Mouse (Mus musculus): ENCODE results near the gene Kremen1.

Kremen1 gene

DNA sequence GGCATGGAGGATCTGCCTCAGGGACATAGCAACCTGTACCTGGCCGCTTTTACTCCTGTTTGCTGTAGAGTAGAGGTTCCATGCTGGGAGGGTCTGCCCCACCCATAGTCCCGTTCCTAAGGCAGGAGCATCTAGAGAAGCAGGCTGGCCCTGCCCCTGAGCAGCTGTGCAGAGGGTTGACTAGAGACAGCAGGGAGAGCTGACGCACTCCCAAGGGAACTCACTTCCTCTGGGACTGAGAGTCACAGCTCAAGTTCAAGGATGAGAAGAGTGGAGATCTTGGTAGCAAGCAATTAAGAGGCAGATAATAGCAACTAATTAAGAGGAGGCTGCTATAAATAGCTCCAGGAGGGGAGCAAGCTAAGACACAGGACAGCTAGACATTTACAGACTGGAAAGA is 88.5 kb downstream of the Kremen1 start:
- no peak for DNase-seq (ENCODE audit: low read depth, low spot score)

DNA sequence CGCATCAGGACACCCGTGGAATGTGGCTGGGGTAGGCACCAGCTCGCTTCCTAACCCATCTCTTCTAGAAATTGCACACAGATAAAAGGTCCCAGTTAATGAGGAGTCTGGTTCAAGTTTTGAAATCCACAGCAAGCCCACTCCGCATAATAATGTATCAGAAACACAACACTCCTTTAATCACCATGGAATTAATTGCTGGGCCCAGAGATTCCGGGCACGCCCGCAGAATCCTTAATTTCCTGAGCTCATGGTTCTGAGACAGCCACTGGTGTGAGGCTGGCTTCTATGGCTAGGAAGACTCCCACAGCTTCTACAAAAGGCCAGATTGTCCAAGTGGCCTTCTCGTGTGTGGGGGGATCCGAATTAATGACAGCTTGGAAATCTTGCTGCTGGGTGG is 94.0 kb downstream of the Kremen1 start:
- DNase-seq (ENCODE audit: low read depth, low spot score): no peak

DNA sequence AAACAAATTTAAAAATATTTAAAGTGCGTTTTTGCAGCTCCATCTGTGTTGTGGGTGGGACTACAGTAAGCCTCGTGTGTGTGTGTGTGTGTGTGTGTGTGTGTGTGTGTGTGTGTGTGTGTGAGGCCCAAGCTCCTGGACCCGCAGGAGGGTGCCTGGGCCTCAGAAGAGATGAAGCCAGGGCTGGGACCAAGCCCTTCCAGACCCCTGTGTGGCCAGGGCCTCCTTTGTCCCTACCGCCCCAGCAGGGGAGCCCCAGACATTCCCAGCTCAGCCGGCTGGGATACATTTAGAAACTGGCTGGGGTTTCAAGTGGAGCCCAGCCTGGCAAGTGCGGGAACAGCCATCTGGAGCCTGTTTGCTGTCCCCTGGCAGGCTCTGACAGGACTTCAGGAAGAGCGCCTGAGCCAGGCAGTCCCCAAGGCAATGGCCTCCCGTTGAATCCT is 95.9 kb downstream of the Kremen1 start:
- no peak for DNase-seq (ENCODE audit: low read depth, low spot score)

DNA sequence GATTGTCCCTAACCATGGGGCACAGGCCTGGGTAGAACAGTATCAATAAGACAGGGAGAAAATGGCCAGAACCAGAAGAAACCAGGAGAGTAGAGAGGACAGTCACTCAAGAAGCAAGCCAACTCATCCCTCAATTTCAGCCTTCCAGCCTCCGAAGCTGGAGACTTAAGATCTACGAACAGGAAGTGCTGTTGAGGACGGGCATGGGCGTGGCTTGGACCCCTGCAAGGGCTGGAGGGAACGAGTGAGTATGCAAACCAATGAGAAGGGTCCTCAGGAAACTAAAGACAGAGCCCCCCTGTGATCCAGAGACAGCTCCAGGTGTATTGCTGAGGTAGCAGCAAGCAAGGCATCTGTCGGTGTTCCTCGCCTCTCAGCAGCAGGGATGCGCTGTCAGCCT is 97.0 kb downstream of the Kremen1 start:
- no peak for DNase-seq (ENCODE audit: low read depth, low spot score)

DNA sequence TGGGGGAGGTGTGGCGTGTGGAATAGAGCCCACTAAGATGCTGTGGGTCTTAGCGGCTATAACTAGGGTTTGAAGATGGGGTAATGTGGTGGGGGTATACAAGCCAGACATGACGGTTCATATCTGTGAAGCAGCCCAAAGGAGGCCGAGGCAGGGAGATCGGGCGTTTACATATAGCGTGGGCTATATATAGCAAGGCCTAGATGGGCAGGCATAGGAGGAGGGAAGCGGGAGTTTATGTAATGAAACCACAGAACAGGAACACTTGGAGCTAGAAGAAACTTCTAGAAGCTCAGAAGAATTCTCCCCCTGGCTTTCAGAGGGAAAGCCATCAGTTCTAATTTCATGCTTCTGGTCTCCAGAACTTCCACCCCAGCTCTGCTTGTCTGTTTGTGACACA is 97.9 kb downstream of the Kremen1 start:
- no peak for DNase-seq (ENCODE audit: low read depth, low spot score)

DNA sequence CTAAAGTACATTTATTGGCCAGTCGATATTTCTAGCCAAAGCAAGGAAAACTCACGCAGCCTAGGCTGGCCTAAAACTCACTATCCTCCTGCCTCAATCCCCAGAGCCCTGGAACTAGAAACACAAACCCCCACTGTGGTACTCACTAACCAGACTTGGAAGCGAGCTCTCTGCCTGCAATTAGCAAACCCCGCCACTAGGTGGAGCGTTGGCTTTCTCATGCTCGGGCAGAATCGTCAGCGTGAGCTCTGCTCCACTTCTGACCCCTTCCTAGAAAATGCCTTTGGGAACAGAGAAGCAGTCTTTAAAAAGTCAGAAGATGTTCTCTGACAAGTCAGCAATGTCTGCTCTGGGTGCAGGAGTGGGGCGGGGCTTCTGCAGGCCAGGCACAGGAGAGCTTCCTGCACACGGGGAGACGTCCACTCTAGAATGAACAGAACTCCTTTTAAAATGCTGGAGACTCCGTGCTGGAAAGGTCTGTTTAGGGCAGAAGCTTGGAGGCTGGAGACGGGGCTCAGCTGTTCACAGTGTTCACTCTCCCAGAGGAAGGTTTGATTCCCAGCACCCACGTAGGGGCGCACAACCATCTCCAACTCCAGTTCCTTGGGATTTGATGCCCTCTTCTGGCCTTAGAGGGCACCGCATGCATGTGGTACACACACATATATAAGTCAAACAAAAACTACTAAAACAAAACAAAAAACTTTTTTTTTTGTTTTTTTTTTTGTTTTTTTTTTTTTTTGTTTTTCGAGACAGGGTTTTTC is 100.5 kb downstream of the Kremen1 start:
- peak; percentile 81 for DNase-seq (ENCODE audit: low read depth, low spot score)

DNA sequence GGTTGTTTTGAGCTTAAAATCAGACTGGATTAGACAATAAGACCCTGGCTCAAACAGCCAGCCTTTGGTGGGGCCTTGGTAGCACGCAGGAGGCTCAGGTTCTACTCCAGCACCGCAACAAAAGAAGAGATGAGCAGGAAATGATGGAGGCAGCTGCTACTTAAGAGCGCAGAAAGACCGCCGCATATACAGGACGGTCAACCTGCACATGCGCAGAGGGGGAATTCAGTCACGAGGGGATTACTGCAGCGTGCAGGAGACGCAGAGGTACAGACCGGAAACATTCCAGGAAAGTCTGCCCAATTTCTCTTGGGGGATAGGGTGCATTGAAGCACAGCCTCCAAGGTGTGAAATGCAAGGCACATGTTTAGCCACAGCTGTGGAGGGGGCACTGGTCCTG is 103.3 kb downstream of the Kremen1 start:
- no peak for DNase-seq (ENCODE audit: low read depth, low spot score)

DNA sequence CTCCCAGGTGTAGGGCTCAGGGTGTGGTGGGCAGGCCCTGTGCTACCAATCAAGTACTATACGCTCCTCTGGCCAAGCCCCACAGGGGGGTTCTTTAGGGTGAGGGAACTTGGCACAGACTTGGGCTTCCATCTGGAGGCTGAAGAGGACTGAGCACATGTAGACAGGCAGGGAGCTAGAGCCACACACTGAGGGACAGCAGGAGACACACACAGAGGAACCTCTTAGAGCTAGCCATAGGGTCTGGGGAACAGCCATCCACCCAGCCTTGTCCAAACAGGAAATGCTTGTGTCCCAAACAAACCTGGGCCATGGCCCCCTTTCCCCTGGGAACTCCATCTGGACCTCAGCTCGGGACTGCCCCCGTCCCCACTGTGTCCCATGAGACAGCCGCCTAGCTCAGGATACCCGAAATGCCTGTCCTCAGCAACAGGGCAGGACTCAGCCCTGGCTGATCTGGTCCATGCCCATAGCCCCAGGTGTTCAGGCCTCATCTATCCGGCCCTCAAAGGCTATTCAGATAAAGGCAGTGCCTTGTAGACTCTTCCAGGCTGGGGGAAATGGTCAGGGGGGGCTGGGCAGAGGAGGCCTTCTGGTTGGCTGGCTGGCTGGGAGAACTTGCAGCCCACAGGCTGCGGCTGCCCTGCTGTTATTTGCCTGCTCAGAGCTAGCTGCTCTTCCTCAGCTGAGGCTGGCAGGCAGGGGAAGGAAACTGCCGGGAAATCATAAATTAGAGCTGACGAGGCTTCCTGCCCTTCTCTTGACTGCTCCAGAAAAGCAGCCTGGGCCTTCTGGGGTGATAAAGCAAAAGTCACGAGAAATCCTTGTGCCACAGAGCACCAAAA is 106.2 kb downstream of the Kremen1 start:
- DNase-seq (ENCODE audit: low read depth, low spot score): no peak

DNA sequence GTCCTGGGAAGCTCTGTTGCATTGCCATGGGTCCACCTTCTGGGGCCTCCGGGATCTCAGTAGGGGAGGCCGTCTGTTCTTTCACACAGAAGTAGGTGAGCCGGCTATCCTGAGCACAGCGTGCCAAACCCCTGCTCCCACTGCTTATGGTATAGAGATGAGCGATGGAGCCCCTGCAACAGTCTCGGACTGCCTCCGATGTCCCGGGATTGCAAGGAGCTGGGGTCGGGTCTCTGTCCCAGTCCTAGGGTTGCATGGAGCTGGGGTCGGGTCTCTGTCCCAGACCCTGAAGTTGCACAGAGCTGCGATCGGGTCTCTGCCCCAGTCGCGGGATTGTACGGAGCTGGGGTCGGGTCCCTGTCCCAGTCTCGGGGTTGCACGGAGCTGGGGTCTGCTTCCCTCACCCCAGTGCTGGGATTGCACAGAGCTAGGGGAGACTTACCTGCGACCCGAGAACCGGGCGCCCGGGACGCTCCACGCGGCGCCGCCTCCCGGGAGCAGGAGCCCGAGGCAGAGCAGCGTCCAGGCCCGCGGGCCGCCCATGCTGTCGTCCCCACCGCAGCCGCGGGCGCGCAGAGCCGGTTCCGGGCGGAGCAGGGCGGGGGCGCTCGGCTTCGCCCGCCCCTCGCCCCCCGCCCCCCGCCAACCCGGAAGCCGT is 109.5 kb downstream of the Kremen1 start, which contains the start of gene Emid1:
Gene Emid1 (minus strand): TSS at position 578 of the 658 bp plus-strand sequence.
- DNase-seq (ENCODE audit: low read depth, low spot score): no peak

DNA sequence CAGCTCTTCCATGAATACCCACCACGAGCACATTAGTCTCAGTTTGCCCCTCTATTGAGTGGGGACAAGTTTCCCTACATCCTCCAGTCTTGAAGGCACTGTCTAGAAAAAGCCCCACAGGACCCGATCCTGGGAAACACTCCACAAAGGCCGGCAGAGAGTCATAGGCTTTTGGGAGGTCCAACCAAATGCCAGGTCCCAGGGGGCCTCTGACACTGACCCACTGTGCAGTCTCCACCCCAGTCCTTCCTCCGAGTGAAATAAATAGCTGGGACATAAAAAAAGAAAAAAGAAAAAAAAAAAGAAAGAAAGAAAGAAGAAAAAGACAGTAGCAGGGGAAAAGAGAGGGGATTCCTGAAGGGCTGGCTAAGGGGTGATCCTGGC is 110.1 kb downstream of the Kremen1 start:
- DNase-seq (ENCODE audit: low read depth, low spot score): no peak

DNA sequence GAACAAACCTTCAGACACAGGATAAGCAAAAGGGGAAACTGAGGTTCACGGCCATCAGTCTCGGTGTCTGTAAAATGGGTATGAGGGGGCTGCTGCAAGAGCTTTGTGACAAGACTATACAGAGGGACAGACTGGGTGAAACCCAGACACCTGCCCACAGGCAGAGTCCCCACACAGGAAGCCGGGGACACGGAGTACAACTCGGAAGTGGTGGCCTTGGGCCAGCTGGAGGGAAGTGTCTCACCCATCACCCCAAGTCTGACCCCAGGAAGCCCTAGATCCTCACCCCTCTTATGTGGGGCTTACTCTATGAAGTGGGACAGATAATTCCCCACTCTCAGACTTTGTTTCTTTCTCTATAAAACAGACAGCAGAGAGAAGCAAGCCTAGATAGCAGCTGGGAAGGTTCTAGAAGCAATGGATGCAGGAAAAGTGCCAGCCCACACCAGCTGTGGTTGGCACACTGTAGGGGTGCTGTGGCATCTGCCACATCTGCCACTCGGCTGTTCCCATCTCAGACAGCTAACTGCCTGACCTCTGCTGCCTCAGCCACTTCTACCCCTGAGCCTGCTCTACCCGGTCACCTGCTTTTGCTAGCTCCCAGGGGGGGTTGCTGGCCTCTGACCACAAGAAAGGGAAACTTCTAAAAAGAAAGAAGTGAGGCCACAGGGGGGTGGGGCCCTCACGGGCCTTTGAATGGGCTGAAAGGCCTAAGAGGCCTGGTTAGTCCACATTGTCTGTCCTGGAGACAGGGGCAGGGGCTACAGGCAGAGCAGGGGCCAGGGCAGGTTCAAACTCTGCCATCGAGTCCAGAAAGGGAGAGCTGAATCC is 110.7 kb downstream of the Kremen1 start:
- DNase-seq (ENCODE audit: low read depth, low spot score): no peak

DNA sequence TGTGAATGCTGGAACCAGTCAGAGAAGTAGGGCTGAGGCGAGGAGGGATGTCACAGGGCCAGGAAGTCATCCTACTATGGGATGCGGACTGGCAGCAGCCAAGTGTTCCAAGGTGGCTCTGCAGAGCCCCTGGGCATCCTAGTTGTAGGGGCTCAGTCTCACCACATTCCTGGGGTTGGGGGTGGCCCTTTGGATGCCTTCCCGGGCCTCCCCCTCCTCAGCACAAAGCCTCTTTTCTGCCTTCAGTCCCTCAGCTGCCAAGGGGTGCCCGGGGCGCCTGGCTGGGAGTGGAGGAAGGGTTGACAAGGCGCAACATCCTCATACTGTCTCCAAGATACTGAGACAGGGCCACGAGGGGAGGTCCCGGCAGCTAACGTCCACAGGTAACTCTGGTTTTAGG is 111.4 kb downstream of the Kremen1 start:
- DNase-seq (ENCODE audit: low read depth, low spot score): no peak

DNA sequence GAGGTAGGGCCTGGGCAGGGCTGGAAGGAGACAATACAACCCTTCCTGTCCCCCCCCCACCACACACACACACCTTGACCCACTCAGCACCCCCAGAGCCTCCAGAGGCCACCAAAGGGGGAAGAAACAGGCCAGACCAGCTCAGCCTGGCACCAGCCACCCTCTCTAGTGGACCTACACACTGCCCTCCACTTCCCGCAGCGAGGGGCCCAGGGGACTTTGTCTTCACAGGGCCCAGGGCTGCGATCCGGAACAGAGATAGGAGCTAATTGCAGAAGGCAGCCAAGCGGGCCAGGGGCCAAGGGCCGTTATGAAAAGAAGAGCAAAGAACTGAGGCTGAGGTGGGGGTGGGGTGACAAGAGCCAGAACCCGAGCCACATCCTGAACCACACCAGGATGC is 112.1 kb downstream of the Kremen1 start:
- DNase-seq (ENCODE audit: low read depth, low spot score): no peak

DNA sequence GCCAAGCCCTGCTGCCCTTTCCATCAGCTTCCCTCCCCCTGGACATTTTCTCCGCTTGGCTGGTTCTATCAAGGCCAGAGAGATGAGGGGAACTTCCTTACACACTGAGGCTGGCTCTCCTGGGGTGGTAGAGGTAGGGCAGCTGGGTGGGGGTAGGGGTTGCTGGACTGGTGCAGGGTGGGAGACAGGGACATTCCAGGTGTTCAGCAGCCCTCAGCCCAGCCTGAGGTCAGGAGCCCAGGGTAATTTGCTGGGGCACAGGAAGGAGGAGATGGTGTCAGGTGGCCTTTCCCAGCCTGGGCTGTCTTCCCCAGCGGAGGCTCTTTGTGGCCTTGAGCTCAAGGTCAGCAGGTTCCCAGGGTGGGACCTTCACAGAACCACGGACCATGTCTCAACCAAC is 115.8 kb downstream of the Kremen1 start:
- no peak for DNase-seq (ENCODE audit: low read depth, low spot score)

DNA sequence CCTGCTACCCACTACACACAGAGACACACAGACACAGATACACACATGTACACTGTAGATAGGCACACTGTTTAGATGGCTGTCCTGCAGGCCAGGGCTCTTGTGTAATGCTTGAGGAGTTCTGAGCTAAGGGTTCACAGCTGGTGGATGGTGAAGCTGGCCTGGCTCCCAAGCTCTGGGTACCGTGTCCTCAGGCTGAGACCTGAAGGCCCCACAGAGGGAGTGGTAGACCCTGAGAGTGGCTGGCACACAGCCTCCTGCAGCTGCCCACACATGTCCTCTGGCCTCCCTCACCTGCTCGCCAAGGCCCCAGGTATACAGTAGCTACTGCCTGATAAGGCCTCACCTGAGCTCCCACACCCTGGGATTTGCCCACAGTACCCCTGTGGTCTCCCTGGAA is 119.4 kb downstream of the Kremen1 start:
- no peak for DNase-seq (ENCODE audit: low read depth, low spot score)
